Mouse (Mus musculus): ENCODE data around the gene Rhod. TPM values are rescaled to one million over a fixed set of nuclear protein-coding genes. Genes with fewer than 3 reads are reported as not detected.
"Not testable (repeated sequence)": the region's sequence is repeated elsewhere in the genome, so short reads cannot be mapped to it uniquely, and the experiment has no call there.

Gene Rhod
- polyA plus RNA-seq, 1 experiment from 2014 or later: 2.6 TPM

DNA sequence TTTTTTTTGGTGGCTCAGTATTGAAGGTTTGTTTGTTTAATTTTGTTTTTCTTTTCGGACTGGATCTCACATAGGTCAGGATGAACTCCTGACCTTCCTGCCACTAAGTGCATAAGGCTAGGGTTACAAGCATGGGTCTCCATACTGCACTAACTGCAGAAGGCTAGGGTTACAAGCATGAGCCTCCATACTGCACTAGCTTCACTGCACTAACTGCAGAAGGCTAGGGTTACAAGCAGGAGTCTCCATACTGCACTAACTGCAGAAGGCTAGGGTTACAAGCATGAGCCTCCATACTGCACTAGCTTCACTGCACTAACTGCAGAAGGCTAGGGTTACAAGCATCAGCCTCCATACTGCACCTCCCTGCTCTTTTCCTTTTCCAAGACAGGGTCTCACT, 14.8 kb upstream of the Rhod start:
- not testable (repeated sequence) for ATAC-seq (ENCODE audit: low read depth); H3K4me1 ChIP-seq (ENCODE audit: control insufficient read depth, insufficient read depth, low read length); H3K9ac ChIP-seq (replicated peaks; ENCODE audit: low read depth, low read length); H3K4me2 ChIP-seq (ENCODE audit: low read depth, low read length); H3K27ac ChIP-seq (ENCODE audit: low read depth, low read length); H3K27me3 ChIP-seq (ENCODE audit: control insufficient read depth, insufficient read depth, low read length); H3K9me3 ChIP-seq (ENCODE audit: control insufficient read depth, low read length); H3K36me3 ChIP-seq (ENCODE audit: control insufficient read depth, insufficient read depth, low read length); H3K4me3 ChIP-seq (ENCODE audit: low read depth, low read length)
- 87% methylated on average over 1 of the region's 1 CpGs for WGBS

DNA sequence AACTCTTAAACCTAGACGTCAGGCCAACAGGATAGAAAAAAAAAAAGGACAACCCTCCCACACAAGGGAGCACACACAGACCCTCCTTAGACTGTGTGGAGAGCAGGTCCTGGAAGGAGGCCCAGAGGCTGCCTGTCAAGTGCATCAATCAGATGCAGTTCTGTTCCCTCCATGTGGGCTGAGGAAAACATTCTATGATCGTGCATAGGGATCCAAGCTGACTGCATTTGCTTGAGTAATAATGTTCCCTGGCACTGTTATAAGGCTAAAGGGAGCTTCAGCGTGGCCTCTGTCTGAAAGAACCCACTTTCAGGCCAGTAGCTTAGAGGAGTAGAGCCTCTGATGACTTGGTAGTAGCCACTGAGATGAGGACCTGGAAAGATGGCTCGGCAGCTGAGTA, 13.3 kb upstream of the Rhod start:
- no peaks in the 10 kb centered on the region for H3K4me1 ChIP-seq (ENCODE audit: control insufficient read depth, insufficient read depth, low read length)
- H3K27me3 ChIP-seq (ENCODE audit: control insufficient read depth, insufficient read depth, low read length): no peaks in the 10 kb centered on the region
- no peak overlapping the region for H3K27ac ChIP-seq (ENCODE audit: low read depth, low read length)
- no peak overlapping the region for H3K4me3 ChIP-seq (ENCODE audit: low read depth, low read length)
- H3K36me3 ChIP-seq (ENCODE audit: control insufficient read depth, insufficient read depth, low read length): no peaks in the 10 kb centered on the region
- no peak overlapping the region for H3K9ac ChIP-seq (replicated peaks; ENCODE audit: low read depth, low read length)
- WGBS: 45% methylated on average over 4 of the region's 4 CpGs
- H3K4me2 ChIP-seq (ENCODE audit: low read depth, low read length): no peak overlapping the region
- ATAC-seq (ENCODE audit: low read depth): no peak
- no peaks in the 10 kb centered on the region for H3K9me3 ChIP-seq (ENCODE audit: control insufficient read depth, low read length)

DNA sequence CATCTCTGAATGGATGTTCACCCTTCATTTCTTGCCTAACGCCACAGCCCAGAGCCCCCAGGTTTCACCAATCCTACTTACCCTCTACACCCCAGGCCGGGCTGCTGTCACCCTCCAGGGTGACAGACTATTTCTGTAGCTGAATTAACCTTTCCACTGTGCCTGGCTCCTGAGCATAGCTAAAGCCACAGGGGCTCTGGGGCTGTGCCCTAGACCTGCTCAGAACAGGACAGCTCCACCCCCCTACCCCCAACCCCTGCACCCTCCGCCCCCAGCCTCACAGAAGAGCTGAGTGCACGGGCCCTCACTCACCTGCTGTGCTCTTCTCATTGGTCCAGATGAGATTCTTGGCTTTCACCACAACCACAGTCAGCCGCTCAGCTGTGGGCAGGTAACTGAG, 12.7 kb upstream of the Rhod start:
- Histone ChIP-seq H3K9ac (replicated peaks; ENCODE audit: low read depth, low read length) (no peak overlapping the region), H3K9me3 (ENCODE audit: control insufficient read depth, low read length) (no peaks in the 10 kb centered on the region), H3K4me1 (ENCODE audit: control insufficient read depth, insufficient read depth, low read length) (no peaks in the 10 kb centered on the region), H3K4me3 (ENCODE audit: low read depth, low read length) (no peak overlapping the region), H3K27me3 (ENCODE audit: control insufficient read depth, insufficient read depth, low read length) (no peaks in the 10 kb centered on the region), H3K36me3 (ENCODE audit: control insufficient read depth, insufficient read depth, low read length) (no peaks in the 10 kb centered on the region), H3K27ac (ENCODE audit: low read depth, low read length) (no peak overlapping the region), H3K4me2 (ENCODE audit: low read depth, low read length) (no peak overlapping the region)
- 31% methylated on average over 5 of the region's 5 CpGs for WGBS
- ATAC-seq (ENCODE audit: low read depth): no peak

DNA sequence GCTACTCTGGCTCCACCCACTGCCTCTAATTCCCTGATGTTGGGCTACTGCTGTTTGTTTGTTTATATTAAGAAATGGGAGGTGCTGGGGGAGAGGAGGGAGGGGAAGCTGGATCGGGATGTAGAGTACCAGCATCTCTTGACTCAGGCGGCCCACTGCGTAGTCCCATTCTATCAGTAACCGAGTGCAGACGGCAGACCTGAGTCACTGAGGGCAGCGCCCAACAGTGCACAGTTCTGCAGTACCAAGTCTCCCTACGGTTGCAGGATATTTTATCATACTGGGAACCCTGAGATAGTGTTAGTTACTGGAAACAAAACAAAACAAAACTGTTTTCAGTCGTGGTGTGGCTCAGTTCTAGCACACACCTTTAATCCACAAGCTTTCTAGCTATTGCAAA, 11.9 kb upstream of the Rhod start:
- no peaks in the 10 kb centered on the region for H3K27me3 ChIP-seq (ENCODE audit: control insufficient read depth, insufficient read depth, low read length)
- no peaks in the 10 kb centered on the region for H3K4me1 ChIP-seq (ENCODE audit: control insufficient read depth, insufficient read depth, low read length)
- H3K36me3 ChIP-seq (ENCODE audit: control insufficient read depth, insufficient read depth, low read length): no peaks in the 10 kb centered on the region
- no peaks in the 10 kb centered on the region for H3K9me3 ChIP-seq (ENCODE audit: control insufficient read depth, low read length)
- H3K4me3 ChIP-seq (ENCODE audit: low read depth, low read length): no peak overlapping the region
- H3K4me2 ChIP-seq (ENCODE audit: low read depth, low read length): no peak overlapping the region
- no peak for ATAC-seq (ENCODE audit: low read depth)
- no peak overlapping the region for H3K27ac ChIP-seq (ENCODE audit: low read depth, low read length)
- 73% methylated on average over 8 of the region's 8 CpGs for WGBS
- no peak overlapping the region for H3K9ac ChIP-seq (replicated peaks; ENCODE audit: low read depth, low read length)

DNA sequence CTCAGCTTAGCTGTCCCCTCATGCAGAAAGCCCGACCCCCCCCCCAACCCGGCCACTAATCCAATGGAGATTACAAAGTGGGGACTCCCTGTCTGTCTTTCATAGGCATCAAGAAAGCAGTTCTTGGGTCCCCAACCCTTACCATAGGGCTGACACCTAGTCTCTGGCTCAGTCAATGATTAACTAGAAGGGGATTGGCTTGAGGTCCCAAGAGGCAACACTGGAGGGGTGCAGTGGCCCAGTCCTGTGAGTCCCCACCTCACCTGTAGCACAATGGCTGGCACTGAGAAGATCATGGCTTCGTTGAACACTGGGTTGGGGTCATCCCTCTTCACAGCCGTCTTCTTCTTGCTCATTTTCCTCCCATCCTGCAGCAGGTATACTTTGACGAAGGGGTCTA, 11.4 kb upstream of the Rhod start:
- no peaks in the 10 kb centered on the region for H3K36me3 ChIP-seq (ENCODE audit: control insufficient read depth, insufficient read depth, low read length)
- no peak for ATAC-seq (ENCODE audit: low read depth)
- WGBS: 78% methylated on average over 5 of the region's 5 CpGs

DNA sequence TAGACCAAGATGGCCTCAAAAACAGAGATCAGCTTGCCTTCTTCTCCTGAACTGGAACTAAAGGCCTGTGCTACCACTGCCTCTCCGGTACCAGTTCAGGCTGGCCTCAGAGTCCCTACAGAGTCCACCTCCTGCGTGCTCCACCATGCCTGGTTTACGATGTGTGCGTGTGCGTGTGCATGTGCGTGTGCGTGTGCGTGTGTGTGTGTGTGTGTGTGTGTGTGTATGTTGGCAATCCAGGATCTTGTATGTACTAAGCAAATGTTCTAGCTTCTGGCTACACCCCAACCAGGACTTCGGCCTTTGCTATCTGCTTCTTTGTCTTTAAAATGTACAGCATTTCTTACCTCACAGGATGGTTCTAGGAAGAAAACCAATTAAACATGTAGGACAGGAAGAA, 10.0 kb upstream of the Rhod start:
- Histone ChIP-seq H3K27me3 (ENCODE audit: control insufficient read depth, insufficient read depth, low read length) (no peaks in the 10 kb centered on the region), H3K4me1 (ENCODE audit: control insufficient read depth, insufficient read depth, low read length) (no peaks in the 10 kb centered on the region), H3K36me3 (ENCODE audit: control insufficient read depth, insufficient read depth, low read length) (no peaks in the 10 kb centered on the region), H3K9ac (replicated peaks; ENCODE audit: low read depth, low read length) (no peak overlapping the region), H3K27ac (ENCODE audit: low read depth, low read length) (no peak overlapping the region), H3K4me2 (ENCODE audit: low read depth, low read length) (no peak overlapping the region), H3K9me3 (ENCODE audit: control insufficient read depth, low read length) (no peaks in the 10 kb centered on the region), H3K4me3 (ENCODE audit: low read depth, low read length) (no peak overlapping the region)
- WGBS: 95% methylated on average over 9 of the region's 9 CpGs
- ATAC-seq (ENCODE audit: low read depth): no peak

More for the DNA sequence above, 11.4 kb upstream of the Rhod start:
- H3K9me3 ChIP-seq (ENCODE audit: control insufficient read depth, low read length): no peaks in the 10 kb centered on the region
- H3K27me3 ChIP-seq (ENCODE audit: control insufficient read depth, insufficient read depth, low read length): no peaks in the 10 kb centered on the region
- no peak overlapping the region for H3K4me2 ChIP-seq (ENCODE audit: low read depth, low read length)
- no peaks in the 10 kb centered on the region for H3K4me1 ChIP-seq (ENCODE audit: control insufficient read depth, insufficient read depth, low read length)
- H3K4me3 ChIP-seq (ENCODE audit: low read depth, low read length): no peak overlapping the region
- no peak overlapping the region for H3K27ac ChIP-seq (ENCODE audit: low read depth, low read length)
- no peak overlapping the region for H3K9ac ChIP-seq (replicated peaks; ENCODE audit: low read depth, low read length)

DNA sequence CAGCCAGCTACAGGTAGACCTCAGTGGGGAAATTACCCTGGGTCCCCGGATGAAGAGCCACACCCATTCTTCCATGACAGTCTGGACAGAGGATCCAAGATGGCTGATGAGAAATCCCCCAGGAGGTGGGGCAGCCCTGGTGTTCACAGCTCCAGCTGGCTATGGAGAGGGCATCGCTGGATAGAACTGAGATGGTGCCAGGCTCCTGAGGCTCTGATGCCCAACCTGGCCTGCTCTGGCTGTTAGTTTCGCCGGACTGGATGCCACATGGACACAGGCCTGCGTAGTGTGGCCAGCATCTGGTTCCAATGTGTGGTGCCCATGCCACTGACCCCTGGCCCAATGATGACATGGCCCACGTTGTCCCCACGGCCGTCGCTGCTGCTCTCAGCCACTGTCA, 8.2 kb upstream of the Rhod start:
- Histone ChIP-seq H3K4me2 (ENCODE audit: low read depth, low read length) (no peak overlapping the region), H3K4me1 (ENCODE audit: control insufficient read depth, insufficient read depth, low read length) (no peaks in the 10 kb centered on the region), H3K9me3 (ENCODE audit: control insufficient read depth, low read length) (no peaks in the 10 kb centered on the region), H3K4me3 (ENCODE audit: low read depth, low read length) (no peak overlapping the region), H3K27ac (ENCODE audit: low read depth, low read length) (no peak overlapping the region), H3K9ac (replicated peaks; ENCODE audit: low read depth, low read length) (no peak overlapping the region), H3K27me3 (ENCODE audit: control insufficient read depth, insufficient read depth, low read length) (no peaks in the 10 kb centered on the region), H3K36me3 (ENCODE audit: control insufficient read depth, insufficient read depth, low read length) (no peaks in the 10 kb centered on the region)
- ATAC-seq (ENCODE audit: low read depth): no peak
- WGBS: 94% methylated on average over 9 of the region's 9 CpGs

DNA sequence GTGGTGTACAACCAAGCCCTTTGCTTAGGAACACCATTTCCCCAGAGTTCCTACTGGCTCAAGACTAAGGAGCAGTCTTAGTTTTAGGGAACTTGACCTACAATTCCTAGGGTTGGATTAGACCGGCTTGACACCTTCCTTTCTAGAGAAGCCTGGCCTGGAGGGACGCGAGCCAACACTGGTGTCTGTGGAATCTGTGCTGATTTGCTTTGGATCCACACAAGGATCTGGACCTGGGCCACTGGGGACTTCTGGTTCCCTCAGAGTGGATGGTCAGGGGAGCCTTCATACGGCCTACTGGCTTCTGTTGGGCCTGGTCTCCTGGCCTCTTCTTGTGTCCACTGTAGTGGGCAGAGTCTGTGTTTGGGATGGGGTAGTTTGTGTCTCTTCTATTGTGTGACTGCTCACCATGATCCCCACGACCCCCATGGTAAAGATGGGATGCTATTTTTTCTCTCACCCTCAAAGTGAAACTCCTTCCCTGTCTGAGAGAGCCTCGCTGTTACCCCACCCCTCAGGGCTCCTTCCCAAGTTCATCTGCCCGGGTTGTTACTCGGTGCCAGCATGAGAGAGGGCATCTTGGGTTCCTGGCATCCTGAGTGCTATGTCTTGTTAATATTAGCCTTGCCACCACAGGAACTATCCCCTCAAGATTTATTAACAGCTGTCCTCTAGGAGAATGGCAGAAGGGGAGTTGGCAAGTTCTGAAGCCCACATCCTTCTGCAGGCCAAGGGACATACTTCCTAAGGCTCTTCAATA, 7.6 kb upstream of the Rhod start:
- Histone ChIP-seq H3K27me3 (ENCODE audit: control insufficient read depth, insufficient read depth, low read length) (no peaks in the 10 kb centered on the region), H3K36me3 (ENCODE audit: control insufficient read depth, insufficient read depth, low read length) (no peaks in the 10 kb centered on the region), H3K9me3 (ENCODE audit: control insufficient read depth, low read length) (no peaks in the 10 kb centered on the region), H3K9ac (replicated peaks; ENCODE audit: low read depth, low read length) (no peak overlapping the region), H3K27ac (ENCODE audit: low read depth, low read length) (no peak overlapping the region), H3K4me2 (ENCODE audit: low read depth, low read length) (no peak overlapping the region), H3K4me3 (ENCODE audit: low read depth, low read length) (no peak overlapping the region), H3K4me1 (ENCODE audit: control insufficient read depth, insufficient read depth, low read length) (no peaks in the 10 kb centered on the region)
- 88% methylated on average over 8 of the region's 8 CpGs for WGBS
- ATAC-seq (ENCODE audit: low read depth): no peak

DNA sequence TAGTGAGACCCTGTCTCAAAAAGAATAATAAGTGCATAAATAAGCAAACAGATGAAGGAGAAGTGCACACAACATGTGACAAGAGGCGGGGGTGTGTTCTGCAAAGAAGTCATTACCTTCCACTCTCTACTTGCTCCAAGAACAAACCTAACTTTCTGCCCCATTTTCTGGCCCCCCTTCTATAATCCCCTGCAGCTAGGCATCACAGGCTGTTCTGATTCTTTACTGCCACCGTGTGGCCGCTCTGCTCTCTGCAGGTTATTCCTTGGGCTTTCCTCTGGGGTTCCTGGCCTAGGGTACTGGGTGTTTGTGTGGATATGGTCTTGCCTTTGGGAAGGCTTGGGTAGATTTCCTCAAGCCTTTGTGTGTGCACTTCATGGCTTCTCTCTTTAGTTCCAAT, 3.2 kb upstream of the Rhod start:
- H3K27ac ChIP-seq (ENCODE audit: low read depth, low read length): no peak overlapping the region
- WGBS: 11% methylated on average over 3 of the region's 3 CpGs
- 0 out of 2 replicates have a peak, but pooled peaks have one; percentile 48 for ATAC-seq (ENCODE audit: low read depth)

More for the DNA sequence above, 3.2 kb upstream of the Rhod start:
- H3K9me3 ChIP-seq (ENCODE audit: control insufficient read depth, low read length): no peaks in the 10 kb centered on the region
- H3K9ac ChIP-seq (replicated peaks; ENCODE audit: low read depth, low read length): no peak overlapping the region
- H3K36me3 ChIP-seq (ENCODE audit: control insufficient read depth, insufficient read depth, low read length): no peaks in the 10 kb centered on the region
- H3K4me1 ChIP-seq (ENCODE audit: control insufficient read depth, insufficient read depth, low read length): peaks cover 4% of the 10 kb centered on the region; the same call in 1 of the 2 replicates
- peaks cover 5% of the 10 kb centered on the region; the same call in 1 of the 2 replicates for H3K27me3 ChIP-seq (ENCODE audit: control insufficient read depth, insufficient read depth, low read length)
- no peak overlapping the region for H3K4me3 ChIP-seq (ENCODE audit: low read depth, low read length)
- no peak overlapping the region for H3K4me2 ChIP-seq (ENCODE audit: low read depth, low read length)
